Mouse (Mus musculus): ENCODE measurements around the gene Trpc4. TPM values are rescaled to one million over a fixed set of nuclear protein-coding genes. Genes with fewer than 3 reads are reported as not detected.

The Trpc4 gene
- polyA plus RNA-seq, 1 experiment: not detected

- TF ChIP-seq MAX (IDR thresholded peaks at IDR 0.05) (no peak), USF1 (IDR thresholded peaks at IDR 0.05; ENCODE audit: low read depth) (no peak), CTCF (IDR thresholded peaks at IDR 0.05; ENCODE audit: control insufficient read depth, insufficient read depth, insufficient read length) (no peak), MYOD1 (IDR thresholded peaks at IDR 0.05; ENCODE audit: control insufficient read depth, insufficient read length, low read depth) (no peak), CEBPB (IDR thresholded peaks at IDR 0.05; ENCODE audit: low read depth) (no peak), MYOG (IDR thresholded peaks at IDR 0.05; ENCODE audit: control insufficient read depth, extremely low read depth, insufficient read length) (no peak), FOSL1 (IDR thresholded peaks at IDR 0.05; ENCODE audit: insufficient read depth, low read length, poor library complexity, severe bottlenecking) (no peak)
- H3K79me2 ChIP-seq (ENCODE audit: control insufficient read depth, insufficient read depth): no peaks in the 10 kb centered on the region
- H3K4me3 ChIP-seq (ENCODE audit: insufficient read depth, poor library complexity, severe bottlenecking): no peak overlapping the region
- no peaks in the 10 kb centered on the region for H3K79me3 ChIP-seq (ENCODE audit: low read depth)
- H3K27me3 ChIP-seq (ENCODE audit: control insufficient read depth, insufficient read depth, insufficient read length): no peaks in the 10 kb centered on the region
- no peaks in the 10 kb centered on the region for H3K36me3 ChIP-seq (ENCODE audit: control insufficient read depth, insufficient read depth)
- H3ac ChIP-seq (ENCODE audit: control insufficient read depth, insufficient read length, low read depth): no peak overlapping the region
These were observed 113.3 kb downstream of the Trpc4 start for GRCm38 (mm10) chr3:54269180-54269579.

DNA sequence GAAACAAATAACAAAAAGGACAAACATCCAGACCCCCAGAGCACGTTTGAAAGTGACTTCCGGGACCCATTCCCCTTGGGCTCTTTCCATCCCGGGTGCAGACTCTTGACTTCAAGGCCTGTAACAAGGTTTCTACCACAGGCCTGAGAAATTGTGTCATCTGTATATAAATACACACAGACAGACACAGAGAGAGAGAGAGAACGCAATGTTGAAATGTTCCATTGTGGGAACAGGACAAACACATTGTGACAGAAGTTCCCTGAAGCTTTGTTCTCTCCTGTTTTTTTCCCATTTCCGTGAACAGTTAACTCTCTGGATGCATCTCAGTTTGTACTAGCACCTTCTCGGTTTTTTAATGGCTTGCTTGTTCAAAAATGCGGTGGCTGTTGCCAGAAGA is 118.8 kb downstream of the Trpc4 start:
- Histone ChIP-seq H3ac (ENCODE audit: control insufficient read depth, insufficient read length, low read depth) (no peak overlapping the region), H3K79me3 (ENCODE audit: low read depth) (no peaks in the 10 kb centered on the region), H3K4me3 (ENCODE audit: insufficient read depth, poor library complexity, severe bottlenecking) (no peak overlapping the region), H3K27me3 (ENCODE audit: control insufficient read depth, insufficient read depth, insufficient read length) (no peaks in the 10 kb centered on the region), H3K36me3 (ENCODE audit: control insufficient read depth, insufficient read depth) (no peaks in the 10 kb centered on the region), H3K79me2 (ENCODE audit: control insufficient read depth, insufficient read depth) (no peaks in the 10 kb centered on the region)
- no peak for TF ChIP-seq USF1 (IDR thresholded peaks at IDR 0.05; ENCODE audit: low read depth)
- TF ChIP-seq MAX (IDR thresholded peaks at IDR 0.05): no peak
- TF ChIP-seq FOSL1 (IDR thresholded peaks at IDR 0.05; ENCODE audit: insufficient read depth, low read length, poor library complexity, severe bottlenecking): no peak
- no peak for TF ChIP-seq MYOG (IDR thresholded peaks at IDR 0.05; ENCODE audit: control insufficient read depth, extremely low read depth, insufficient read length)
- TF ChIP-seq CTCF (IDR thresholded peaks at IDR 0.05; ENCODE audit: control insufficient read depth, insufficient read depth, insufficient read length): no peak
- TF ChIP-seq MYOD1 (IDR thresholded peaks at IDR 0.05; ENCODE audit: control insufficient read depth, insufficient read length, low read depth): no peak
- TF ChIP-seq CEBPB (IDR thresholded peaks at IDR 0.05; ENCODE audit: low read depth): no peak

DNA sequence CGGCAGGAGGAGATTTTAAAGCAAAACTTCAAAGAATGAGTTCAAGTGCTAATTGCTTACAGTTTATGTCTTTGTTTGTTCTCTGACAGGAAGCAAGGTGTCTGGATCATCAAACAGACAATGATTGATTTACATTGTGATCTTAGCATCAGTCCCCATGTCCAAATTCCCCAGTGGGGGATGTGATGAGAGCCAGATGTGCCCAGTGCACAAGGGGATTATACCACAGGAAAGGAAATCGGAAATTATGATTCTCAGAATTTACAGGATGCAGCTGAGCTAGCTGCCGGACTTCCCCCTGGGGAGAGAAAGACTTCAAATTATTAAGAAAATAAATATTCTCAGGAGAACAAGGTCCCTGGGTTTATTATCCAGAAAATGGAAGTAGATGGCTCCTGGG is 133.9 kb downstream of the Trpc4 start:
- H3K36me3 ChIP-seq (ENCODE audit: control insufficient read depth, insufficient read depth): no peaks in the 10 kb centered on the region
- peaks cover 12% of the 10 kb centered on the region for H3K27me3 ChIP-seq (ENCODE audit: control insufficient read depth, insufficient read depth, insufficient read length)
- no peak overlapping the region for H3K4me3 ChIP-seq (ENCODE audit: insufficient read depth, poor library complexity, severe bottlenecking)
- no peak for TF ChIP-seq MYOG (IDR thresholded peaks at IDR 0.05; ENCODE audit: control insufficient read depth, extremely low read depth, insufficient read length)
- no peak for TF ChIP-seq MYOD1 (IDR thresholded peaks at IDR 0.05; ENCODE audit: control insufficient read depth, insufficient read length, low read depth)
- TF ChIP-seq CEBPB (IDR thresholded peaks at IDR 0.05; ENCODE audit: low read depth): no peak
- TF ChIP-seq FOSL1 (IDR thresholded peaks at IDR 0.05; ENCODE audit: insufficient read depth, low read length, poor library complexity, severe bottlenecking): no peak
- TF ChIP-seq MAX (IDR thresholded peaks at IDR 0.05): no peak
- TF ChIP-seq CTCF (IDR thresholded peaks at IDR 0.05; ENCODE audit: control insufficient read depth, insufficient read depth, insufficient read length): no peak
- TF ChIP-seq USF1 (IDR thresholded peaks at IDR 0.05; ENCODE audit: low read depth): no peak
- no peaks in the 10 kb centered on the region for H3K79me3 ChIP-seq (ENCODE audit: low read depth)
- no peak overlapping the region for H3ac ChIP-seq (ENCODE audit: control insufficient read depth, insufficient read length, low read depth)
- H3K79me2 ChIP-seq (ENCODE audit: control insufficient read depth, insufficient read depth): no peaks in the 10 kb centered on the region

DNA sequence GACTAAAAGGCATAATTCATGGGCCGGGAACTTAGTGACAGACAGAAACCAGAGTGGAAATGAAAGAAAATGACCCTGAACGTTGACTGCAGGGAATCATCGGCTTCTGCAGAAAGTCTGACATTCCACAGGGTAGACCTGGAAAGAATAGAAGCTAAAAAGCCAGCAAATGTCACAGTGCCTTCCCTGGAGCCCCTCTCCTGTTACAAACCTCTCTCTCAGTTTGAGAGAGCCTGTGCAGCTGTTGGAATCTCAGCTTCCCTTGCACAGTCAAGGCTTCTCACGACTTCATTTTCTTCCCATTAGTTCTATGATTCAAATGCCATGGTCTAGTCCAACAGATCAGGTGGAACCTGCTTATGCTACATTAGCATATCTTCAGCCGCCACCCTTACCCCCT is 154.8 kb downstream of the Trpc4 start:
- H3ac ChIP-seq (ENCODE audit: control insufficient read depth, insufficient read length, low read depth): no peak overlapping the region
- no peaks in the 10 kb centered on the region for H3K79me2 ChIP-seq (ENCODE audit: control insufficient read depth, insufficient read depth)
- H3K27me3 ChIP-seq (ENCODE audit: control insufficient read depth, insufficient read depth, insufficient read length): peaks cover 2% of the 10 kb centered on the region
- H3K36me3 ChIP-seq (ENCODE audit: control insufficient read depth, insufficient read depth): no peaks in the 10 kb centered on the region
- TF ChIP-seq FOSL1 (IDR thresholded peaks at IDR 0.05; ENCODE audit: insufficient read depth, low read length, poor library complexity, severe bottlenecking) (no peak), MYOD1 (IDR thresholded peaks at IDR 0.05; ENCODE audit: control insufficient read depth, insufficient read length, low read depth) (no peak), CEBPB (IDR thresholded peaks at IDR 0.05; ENCODE audit: low read depth) (no peak), USF1 (IDR thresholded peaks at IDR 0.05; ENCODE audit: low read depth) (no peak), CTCF (IDR thresholded peaks at IDR 0.05; ENCODE audit: control insufficient read depth, insufficient read depth, insufficient read length) (no peak), MAX (IDR thresholded peaks at IDR 0.05) (no peak), MYOG (IDR thresholded peaks at IDR 0.05; ENCODE audit: control insufficient read depth, extremely low read depth, insufficient read length) (no peak)
- H3K79me3 ChIP-seq (ENCODE audit: low read depth): no peaks in the 10 kb centered on the region
- H3K4me3 ChIP-seq (ENCODE audit: insufficient read depth, poor library complexity, severe bottlenecking): no peak overlapping the region

GRCm38 (mm10) chr3:54314055-54314454 is 158.2 kb downstream of the Trpc4 start:
- no peak for TF ChIP-seq CEBPB (IDR thresholded peaks at IDR 0.05; ENCODE audit: low read depth)
- H3ac ChIP-seq (ENCODE audit: control insufficient read depth, insufficient read length, low read depth): no peak overlapping the region
- no peaks in the 10 kb centered on the region for H3K79me2 ChIP-seq (ENCODE audit: control insufficient read depth, insufficient read depth)
- no peaks in the 10 kb centered on the region for H3K79me3 ChIP-seq (ENCODE audit: low read depth)
- no peaks in the 10 kb centered on the region for H3K36me3 ChIP-seq (ENCODE audit: control insufficient read depth, insufficient read depth)
- peaks cover 7% of the 10 kb centered on the region for H3K27me3 ChIP-seq (ENCODE audit: control insufficient read depth, insufficient read depth, insufficient read length)
- H3K4me3 ChIP-seq (ENCODE audit: insufficient read depth, poor library complexity, severe bottlenecking): no peak overlapping the region

DNA sequence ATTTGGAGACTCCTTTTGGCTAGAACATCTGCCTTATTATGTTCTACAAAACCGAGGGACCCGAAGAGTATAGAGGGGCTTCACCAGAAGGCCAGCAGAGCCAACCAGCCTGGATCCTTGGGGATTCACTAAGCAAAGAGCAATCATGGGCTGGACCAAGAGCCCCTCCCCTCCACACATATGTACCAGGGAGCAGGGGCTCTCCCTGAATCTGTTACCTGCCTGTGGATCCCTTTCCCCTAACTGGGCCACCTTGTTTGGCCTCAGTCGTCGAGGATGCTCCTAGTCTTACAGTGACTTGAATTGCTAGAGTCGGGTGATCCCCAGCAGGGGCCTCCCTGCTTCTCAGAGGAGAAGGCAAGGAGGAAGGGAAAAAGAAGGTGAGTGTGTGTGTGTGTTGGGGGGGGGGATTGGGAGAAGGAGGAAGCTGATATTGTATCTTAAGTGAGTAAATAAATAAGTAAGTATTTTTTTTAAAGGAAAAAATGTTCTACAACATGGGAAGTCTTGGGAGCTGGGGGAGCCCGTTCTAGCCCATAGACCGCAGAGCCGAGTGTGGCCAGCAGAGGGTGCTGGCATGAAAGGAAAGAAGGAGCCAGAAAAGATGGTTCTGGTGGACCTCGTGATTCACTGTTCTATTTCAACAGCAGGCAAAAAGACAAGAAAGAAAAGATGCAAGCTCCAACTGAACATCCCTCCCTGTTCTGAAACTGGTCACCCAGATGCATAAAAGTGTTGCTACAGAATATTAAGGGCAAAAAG is 197.2 kb downstream of the Trpc4 start:
- H3K79me3 ChIP-seq (ENCODE audit: low read depth): no peaks in the 10 kb centered on the region
- no peaks in the 10 kb centered on the region for H3K36me3 ChIP-seq (ENCODE audit: control insufficient read depth, insufficient read depth)
- no peak overlapping the region for H3K4me3 ChIP-seq (ENCODE audit: insufficient read depth, poor library complexity, severe bottlenecking)
- no peak overlapping the region for H3ac ChIP-seq (ENCODE audit: control insufficient read depth, insufficient read length, low read depth)
- H3K79me2 ChIP-seq (ENCODE audit: control insufficient read depth, insufficient read depth): no peaks in the 10 kb centered on the region
- H3K27me3 ChIP-seq (ENCODE audit: control insufficient read depth, insufficient read depth, insufficient read length): peaks cover 5% of the 10 kb centered on the region
- TF ChIP-seq MYOG (IDR thresholded peaks at IDR 0.05; ENCODE audit: control insufficient read depth, extremely low read depth, insufficient read length) (no peak), MAX (IDR thresholded peaks at IDR 0.05) (no peak), USF1 (IDR thresholded peaks at IDR 0.05; ENCODE audit: low read depth) (no peak), CTCF (IDR thresholded peaks at IDR 0.05; ENCODE audit: control insufficient read depth, insufficient read depth, insufficient read length) (peak; percentile 32), MYOD1 (IDR thresholded peaks at IDR 0.05; ENCODE audit: control insufficient read depth, insufficient read length, low read depth) (no peak)

Data from C2C12 (cell line).